Mouse (Mus musculus) adipose tissue, adult 10 weeks (tissue): Measurements from ENCODE around the gene Gm28490. TPM values are rescaled to one million over a fixed set of nuclear protein-coding genes. Genes with fewer than 3 reads are reported as not detected.

Source experiments
- polyA plus RNA-seq: library from polyadenylated mRNA; stranded (reverse); fragments of 350-450 nt; fragmentation: Illumina TruSeq; extraction: RNeasy Lipid Tissue Mini Kit (QIAGEN cat#74804); gene quantifications from one replicate; pipeline ENCODE4 v1.2.3, GENCODE M21; 2014; ENCODE audit warnings: low read depth, low replicate concordance

Gm28490 gene
- polyA plus RNA-seq = not detected

DNA sequence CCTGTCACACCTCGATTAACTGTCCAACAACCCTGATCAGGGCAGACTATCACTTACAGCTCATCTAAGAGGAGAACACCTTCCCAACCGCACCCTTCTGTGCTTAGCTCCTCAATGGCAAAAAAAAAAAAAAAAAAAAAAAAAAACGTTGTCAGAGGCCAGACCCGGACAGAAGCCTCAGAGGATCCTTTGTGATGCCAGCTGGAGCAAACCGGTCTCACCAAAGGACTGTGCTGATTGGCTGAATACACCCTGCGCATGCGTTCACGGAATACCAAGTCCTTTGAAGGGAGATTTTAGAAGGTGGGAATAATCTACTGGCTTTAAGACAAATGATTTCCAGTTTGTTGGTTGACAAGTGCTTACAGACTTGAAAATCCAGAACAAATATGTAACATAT is at the start of gene Gm28490:
Gm28490 (minus strand) TSS at position 101 of the 400 bp plus-strand sequence.

